Mouse (Mus musculus) olfactory bulb, adult 2 months (tissue): ENCODE measurements around the gene Synpo2l.

Experiments used
- CTCF ChIP-seq: fragments of 200-500 bp; IDR thresholded peaks from 2 replicates; pipeline ENCODE4 v1.5.1; 2012; ENCODE audit warnings: low read depth, mild to moderate bottlenecking, low read length, moderate library complexity; ENCODE audit not compliant: insufficient read depth
- POLR2A ChIP-seq: fragments of 200-500 bp; IDR thresholded peaks from 2 replicates; pipeline ENCODE4 v1.6.1; 2012; ENCODE audit warnings: mild to moderate bottlenecking, low read depth, low read length, moderate library complexity; ENCODE audit not compliant: insufficient read depth

DNA sequence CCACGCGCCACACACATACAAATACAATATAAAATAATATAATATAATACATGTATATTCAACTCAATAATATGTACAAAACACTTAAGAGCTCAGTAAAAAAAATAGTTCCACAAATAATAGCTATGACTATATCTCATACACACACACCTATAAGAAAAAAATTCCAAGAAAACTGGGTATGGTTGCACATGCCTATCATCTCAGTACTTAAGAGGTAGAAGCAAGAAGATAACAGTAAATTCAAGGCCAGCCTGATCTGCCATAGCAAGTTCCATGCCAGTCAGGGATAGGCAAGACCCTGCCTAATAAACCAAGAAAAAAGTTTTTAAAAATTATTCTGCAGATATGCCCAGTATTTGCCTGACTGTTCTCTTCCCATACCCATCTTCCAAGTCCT lies 53.1 kb downstream of the Synpo2l start:
- TF ChIP-seq CTCF: no peak
- TF ChIP-seq POLR2A: no peak
